Mouse (Mus musculus): ENCODE data around the gene Lamb1.

DNA sequence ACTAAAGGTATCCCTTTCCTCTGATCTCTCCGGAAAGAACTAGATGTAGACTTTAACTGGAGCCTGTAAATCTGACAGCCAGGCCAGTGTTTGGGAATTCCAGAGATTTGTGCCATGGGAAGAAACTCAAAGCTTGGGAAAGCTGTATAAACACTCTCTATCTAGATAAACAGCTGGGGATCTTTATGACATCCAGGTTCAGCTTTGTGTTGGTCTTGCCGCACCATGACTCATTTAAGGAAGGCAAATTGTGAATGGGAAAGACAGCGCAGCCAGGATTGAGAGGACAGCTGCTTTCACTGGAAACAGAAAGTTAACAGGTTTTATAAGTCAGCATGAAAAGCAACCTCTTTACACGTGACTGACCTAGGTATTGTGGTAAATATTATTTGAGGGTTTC is 12.8 kb upstream of the Lamb1 start:
- TF ChIP-seq CTCF (conservative IDR thresholded peaks at IDR 0.05 in 1 of 2, IDR thresholded peaks at IDR 0.05 in 1 of 2; ENCODE audit: low read depth in 2 of 2, low read length in 2 of 2) (no peak), PAX5 (IDR thresholded peaks at IDR 0.05; ENCODE audit: low read length) (no peak), MAX (IDR thresholded peaks at IDR 0.05; ENCODE audit: low read length) (no peak)
